Mouse (Mus musculus): ENCODE measurements at regions not wholly inside any gene's neighbourhood (a gene's known extent, or its start where the extent isn't known, plus 50 kb on each side); places are given as distances from the start of the nearest gene placed in this dataset.

- DNase-seq: no peak
Measured at GRCm38 (mm10) chr12:54450369-54450768, 206.0 kb downstream of the Sptssa start.

- no peak for DNase-seq
Measured at GRCm38 (mm10) chr12:54448221-54448620, 208.2 kb downstream of the Sptssa start.

- no peak for DNase-seq
Measured at GRCm38 (mm10) chr12:54447354-54447753, 209.0 kb downstream of the Sptssa start.

- no peak for DNase-seq
Measured at GRCm38 (mm10) chr12:54446356-54446755, 210.0 kb downstream of the Sptssa start.

GRCm38 (mm10) chr12:54444416-54444815, 212.0 kb downstream of the Sptssa start:
- no peak for DNase-seq

- no peak for DNase-seq
Measured at GRCm38 (mm10) chr12:54443285-54443684, 213.1 kb downstream of the Sptssa start.

GRCm38 (mm10) chr12:54442408-54442807, 214.0 kb downstream of the Sptssa start:
- no peak for DNase-seq

GRCm38 (mm10) chr12:54440851-54441593, 215.4 kb downstream of the Sptssa start:
- no peak for DNase-seq

GRCm38 (mm10) chr12:54438793-54439192, 217.6 kb downstream of the Sptssa start:
- no peak for DNase-seq

- DNase-seq: no peak
Measured at GRCm38 (mm10) chr12:54425236-54425635, 221.6 kb upstream of the Egln3 start.

GRCm38 (mm10) chr12:54414829-54415228, 211.2 kb upstream of the Egln3 start:
- peak in 1 of 2 experiments; percentile 25 for DNase-seq

GRCm38 (mm10) chr12:54414201-54414600, 210.5 kb upstream of the Egln3 start:
- DNase-seq: no peak

GRCm38 (mm10) chr12:54410038-54410605, 206.5 kb upstream of the Egln3 start:
- no peak for DNase-seq

GRCm38 (mm10) chr12:54408906-54409305, 205.2 kb upstream of the Egln3 start:
- DNase-seq: no peak

- no peak for DNase-seq
Measured at GRCm38 (mm10) chr12:54407301-54407896, 203.7 kb upstream of the Egln3 start.

- peak; percentile 31 to 41 for DNase-seq
Measured at GRCm38 (mm10) chr12:54405066-54405465, 201.4 kb upstream of the Egln3 start.

GRCm38 (mm10) chr12:54402591-54402990, 198.9 kb upstream of the Egln3 start:
- DNase-seq: no peak

- DNase-seq: no peak
Measured at GRCm38 (mm10) chr12:54401665-54402064, 198.0 kb upstream of the Egln3 start.

- no peak for DNase-seq
Measured at GRCm38 (mm10) chr12:54400084-54400483, 196.4 kb upstream of the Egln3 start.

GRCm38 (mm10) chr12:54398080-54398479, 194.4 kb upstream of the Egln3 start:
- no peak for DNase-seq

GRCm38 (mm10) chr12:54396952-54397351, 193.3 kb upstream of the Egln3 start:
- DNase-seq: no peak

GRCm38 (mm10) chr12:54396341-54396740, 192.7 kb upstream of the Egln3 start:
- no peak for DNase-seq

- no peak for DNase-seq
Measured at GRCm38 (mm10) chr12:54385401-54385800, 181.7 kb upstream of the Egln3 start.

GRCm38 (mm10) chr12:54384116-54384515, 180.5 kb upstream of the Egln3 start:
- DNase-seq: no peak
